Mouse (Mus musculus) frontal cortex, postnatal 25 days (tissue): Measurements from ENCODE around the gene Ppfia3.

ENCODE experiments used
- DNase-seq, 2 experiments: peaks; one replicate each; pipeline ENCODE4 v3.0.0; 2022; ENCODE audit warnings: low spot score in 2 of 2

Ppfia3 gene

GRCm38 (mm10) chr7:45343543-45343942 is 23.3 kb downstream of the Ppfia3 start:
- DNase-seq = no peak

GRCm38 (mm10) chr7:45342081-45342480 is 24.7 kb downstream of the Ppfia3 start:
- no peak for DNase-seq

GRCm38 (mm10) chr7:45341303-45341702 is 25.5 kb downstream of the Ppfia3 start:
- DNase-seq = peak; percentile 56 to 59

- no peak for DNase-seq
Measured at GRCm38 (mm10) chr7:45340669-45341068, 26.1 kb downstream of the Ppfia3 start.

- no peak for DNase-seq
Measured at GRCm38 (mm10) chr7:45340066-45340442, 26.8 kb downstream of the Ppfia3 start.

- no peak for DNase-seq
Measured at GRCm38 (mm10) chr7:45339410-45340065, 27.3 kb downstream of the Ppfia3 start.

GRCm38 (mm10) chr7:45338161-45338911 is 28.5 kb downstream of the Ppfia3 start:
- no peak for DNase-seq

- DNase-seq = no peak
Measured at GRCm38 (mm10) chr7:45337469-45337868, 29.4 kb downstream of the Ppfia3 start.

- DNase-seq = no peak
Measured at GRCm38 (mm10) chr7:45336319-45336718, 30.5 kb downstream of the Ppfia3 start.

GRCm38 (mm10) chr7:45335056-45335455 is 31.8 kb downstream of the Ppfia3 start, which contains the start of gene Hrc:
Gene Hrc (plus strand): TSS chr7:45335290.
- DNase-seq = no peak

GRCm38 (mm10) chr7:45334605-45335004 is 32.2 kb downstream of the Ppfia3 start:
- DNase-seq = no peak

GRCm38 (mm10) chr7:45333431-45333982 is 33.3 kb downstream of the Ppfia3 start, which contains the start of gene Trpm4:
Gene Trpm4 (minus strand): TSS chr7:45333780.
- DNase-seq = peak; percentile 47 to 59

GRCm38 (mm10) chr7:45332685-45333425 is 34.0 kb downstream of the Ppfia3 start:
- no peak for DNase-seq

- DNase-seq = no peak
Measured at GRCm38 (mm10) chr7:45331502-45331901, 35.3 kb downstream of the Ppfia3 start.

GRCm38 (mm10) chr7:45328841-45329475 is 37.9 kb downstream of the Ppfia3 start:
- no peak for DNase-seq

GRCm38 (mm10) chr7:45325800-45326199 is 41.0 kb downstream of the Ppfia3 start:
- DNase-seq = no peak

- DNase-seq = no peak
Measured at GRCm38 (mm10) chr7:45323069-45323468, 43.8 kb downstream of the Ppfia3 start.

GRCm38 (mm10) chr7:45322245-45322644 is 44.6 kb downstream of the Ppfia3 start:
- no peak for DNase-seq

GRCm38 (mm10) chr7:45316536-45316935 is 50.3 kb downstream of the Ppfia3 start:
- no peak for DNase-seq

- DNase-seq = no peak
Measured at GRCm38 (mm10) chr7:45315182-45315701, 51.6 kb downstream of the Ppfia3 start.

GRCm38 (mm10) chr7:45313495-45313894 is 53.3 kb downstream of the Ppfia3 start:
- DNase-seq = no peak
